Mouse (Mus musculus) erythroblast, embryonic 14.5 days (primary cell): ENCODE data around the gene Comp. TPM values are rescaled to one million over a fixed set of nuclear protein-coding genes. Genes with fewer than 3 reads are reported as not detected.

ENCODE experiments used
- H3K27me3 ChIP-seq: 2 replicates; pipeline ENCODE4 v1.6.1; 2012; ENCODE audit warnings: inconsistent platforms; ENCODE audit not compliant: control insufficient read depth
- H3K36me3 ChIP-seq: 2 replicates; pipeline ENCODE4 v1.6.1; 2012; ENCODE audit warnings: mild to moderate bottlenecking, inconsistent platforms; ENCODE audit not compliant: control insufficient read depth
- H3K4me1 ChIP-seq: 2 replicates; pipeline ENCODE4 v1.6.1; 2012; ENCODE audit warnings: inconsistent platforms; ENCODE audit not compliant: control insufficient read depth
- H3K4me3 ChIP-seq: replicated peaks from 2 replicates; pipeline ENCODE3; 2012; ENCODE audit warnings: moderate library complexity, mild to moderate bottlenecking, inconsistent platforms
- H3K9me3 ChIP-seq: 2 replicates; pipeline ENCODE4 v1.6.1; 2012; ENCODE audit warnings: low read length, inconsistent platforms, mixed read lengths; ENCODE audit not compliant: control insufficient read depth
- GATA1 ChIP-seq: IDR thresholded peaks from 2 replicates; pipeline ENCODE4 v1.6.1; 2012; ENCODE audit warnings: low read length, inconsistent platforms, mixed read lengths
- TAL1 ChIP-seq: IDR thresholded peaks from 3 replicates; pipeline ENCODE4 v1.6.1; 2012; ENCODE audit warnings: low read length, inconsistent platforms, mixed read lengths
- polyA plus RNA-seq: library from polyadenylated mRNA; stranded (reverse); fragments of >175 nt; gene quantifications from 2 replicates; pipeline ENCODE4 v1.2.3, GENCODE M21; 2012

The Comp gene
- polyA plus RNA-seq, 1 experiment: not detected

DNA sequence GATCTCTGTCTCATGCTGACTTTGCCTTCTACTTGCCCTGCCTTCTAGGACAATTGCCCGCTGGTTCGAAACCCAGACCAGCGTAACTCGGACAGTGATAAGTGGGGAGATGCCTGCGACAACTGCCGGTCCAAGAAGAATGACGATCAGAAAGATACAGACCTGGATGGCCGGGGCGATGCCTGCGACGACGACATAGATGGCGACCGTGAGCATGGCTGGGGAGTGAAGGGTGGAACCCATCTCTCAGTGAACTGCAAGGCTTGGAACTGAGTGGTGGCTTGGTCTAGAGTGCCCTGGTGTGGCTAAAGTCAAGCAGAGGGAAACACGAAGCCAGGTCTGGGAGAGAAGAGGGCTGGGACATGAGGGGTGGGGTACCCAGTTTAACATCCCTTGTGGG is 3.7 kb downstream of the Comp start:
- Histone ChIP-seq H3K9me3 (peaks cover 36% of the 10 kb centered on the region), H3K36me3 (no peaks in the 10 kb centered on the region), H3K4me1 (peaks cover 35% of the 10 kb centered on the region), H3K4me3 (no peak overlapping the region), H3K27me3 (peaks cover 89% of the 10 kb centered on the region)
- TF ChIP-seq TAL1 (no peak), GATA1 (no peak)

DNA sequence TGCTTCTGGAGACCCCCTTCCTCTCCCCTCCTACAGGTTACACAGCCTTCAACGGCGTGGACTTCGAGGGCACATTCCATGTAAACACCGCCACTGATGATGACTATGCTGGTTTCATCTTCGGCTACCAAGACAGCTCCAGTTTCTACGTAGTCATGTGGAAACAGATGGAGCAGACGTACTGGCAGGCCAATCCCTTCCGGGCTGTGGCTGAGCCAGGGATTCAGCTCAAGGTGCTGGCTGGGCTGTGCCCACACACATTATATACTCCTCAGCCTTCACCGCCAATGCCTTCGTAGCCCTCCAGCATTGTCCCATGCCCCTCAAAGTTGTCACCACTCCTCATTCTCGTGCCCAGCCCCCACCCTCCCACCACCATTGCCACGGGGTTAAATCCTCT is 6.7 kb downstream of the Comp start:
- H3K4me1 ChIP-seq: peaks cover 21% of the 10 kb centered on the region
- TF ChIP-seq GATA1: no peak
- no peak for TF ChIP-seq TAL1
- no peak overlapping the region for H3K4me3 ChIP-seq
- H3K9me3 ChIP-seq: peaks cover 18% of the 10 kb centered on the region
- peaks cover under 1% of the 10 kb centered on the region; the same call in 1 of the 2 replicates for H3K36me3 ChIP-seq
- peaks cover 59% of the 10 kb centered on the region for H3K27me3 ChIP-seq

DNA sequence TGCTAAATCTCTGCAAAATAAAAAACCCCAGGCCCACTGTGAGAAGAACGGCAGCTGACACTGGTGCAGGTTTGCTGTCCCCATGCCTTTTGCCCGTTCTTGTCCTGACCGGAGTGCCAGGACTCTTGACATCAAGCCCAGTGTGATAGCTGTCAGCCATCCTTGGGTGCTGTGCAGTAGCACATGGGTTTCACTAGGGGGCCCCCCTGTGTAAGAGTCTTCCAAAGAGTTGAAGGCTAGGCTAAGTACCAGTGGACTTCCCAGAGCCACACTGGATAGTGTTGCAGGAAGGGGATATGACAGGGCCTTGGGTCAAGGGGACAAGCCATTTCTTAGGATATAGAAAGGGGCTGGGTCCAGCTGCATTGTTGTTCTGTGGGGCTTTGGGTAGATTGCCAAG is 9.9 kb downstream of the Comp start:
- no peak overlapping the region for H3K4me3 ChIP-seq
- H3K36me3 ChIP-seq: peaks cover 27% of the 10 kb centered on the region
- no peak for TF ChIP-seq TAL1
- H3K4me1 ChIP-seq: peaks cover 3% of the 10 kb centered on the region; the same call in 1 of the 2 replicates
- H3K9me3 ChIP-seq: no peaks in the 10 kb centered on the region
- H3K27me3 ChIP-seq: peaks cover 27% of the 10 kb centered on the region

DNA sequence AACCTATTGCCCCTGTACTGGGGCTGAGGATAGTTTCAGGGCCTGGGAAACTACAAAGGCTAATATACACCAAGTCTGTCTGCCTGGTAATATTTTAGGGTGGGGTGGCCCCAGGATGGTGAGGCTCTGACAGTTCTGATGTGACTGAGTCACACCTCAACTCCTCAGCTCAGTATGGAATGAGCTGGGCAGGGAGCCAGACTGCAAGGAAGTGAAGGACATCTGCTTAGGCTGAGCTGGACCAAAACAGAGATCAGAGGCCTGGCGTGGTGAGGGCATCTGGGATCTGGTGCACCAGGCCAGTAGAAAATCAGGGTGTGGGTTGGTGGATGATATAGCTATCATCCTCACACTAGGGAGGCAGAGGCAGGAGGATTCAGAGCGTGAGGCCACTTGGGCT is 16.3 kb downstream of the Comp start:
- Histone ChIP-seq H3K4me3 (no peak overlapping the region), H3K36me3 (peaks cover 36% of the 10 kb centered on the region), H3K27me3 (no peaks in the 10 kb centered on the region), H3K9me3 (no peaks in the 10 kb centered on the region), H3K4me1 (peaks cover 3% of the 10 kb centered on the region; the same call in 1 of the 2 replicates)
- no peak for TF ChIP-seq GATA1
- no peak for TF ChIP-seq TAL1

DNA sequence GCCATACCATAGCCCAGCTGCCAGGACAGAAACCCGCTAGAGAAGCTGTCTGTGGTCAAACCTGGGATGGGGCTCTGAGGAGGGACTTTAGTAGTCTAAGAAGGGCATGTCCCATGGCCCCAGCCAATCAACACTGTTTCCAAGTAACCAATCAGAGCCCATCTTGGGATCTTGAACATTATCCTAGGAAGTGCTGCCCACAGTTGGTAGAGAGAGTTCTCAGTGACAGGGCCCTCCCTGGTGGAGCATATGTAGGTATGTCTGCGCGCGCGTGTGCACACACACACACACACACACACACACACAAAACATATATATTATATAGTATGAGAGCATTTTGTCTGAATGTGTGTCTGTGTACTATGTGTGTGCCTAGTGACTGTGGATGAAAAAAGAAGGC is 19.7 kb downstream of the Comp start:
- no peak for TF ChIP-seq GATA1
- no peak for TF ChIP-seq TAL1
- H3K36me3 ChIP-seq: peaks cover 11% of the 10 kb centered on the region

DNA sequence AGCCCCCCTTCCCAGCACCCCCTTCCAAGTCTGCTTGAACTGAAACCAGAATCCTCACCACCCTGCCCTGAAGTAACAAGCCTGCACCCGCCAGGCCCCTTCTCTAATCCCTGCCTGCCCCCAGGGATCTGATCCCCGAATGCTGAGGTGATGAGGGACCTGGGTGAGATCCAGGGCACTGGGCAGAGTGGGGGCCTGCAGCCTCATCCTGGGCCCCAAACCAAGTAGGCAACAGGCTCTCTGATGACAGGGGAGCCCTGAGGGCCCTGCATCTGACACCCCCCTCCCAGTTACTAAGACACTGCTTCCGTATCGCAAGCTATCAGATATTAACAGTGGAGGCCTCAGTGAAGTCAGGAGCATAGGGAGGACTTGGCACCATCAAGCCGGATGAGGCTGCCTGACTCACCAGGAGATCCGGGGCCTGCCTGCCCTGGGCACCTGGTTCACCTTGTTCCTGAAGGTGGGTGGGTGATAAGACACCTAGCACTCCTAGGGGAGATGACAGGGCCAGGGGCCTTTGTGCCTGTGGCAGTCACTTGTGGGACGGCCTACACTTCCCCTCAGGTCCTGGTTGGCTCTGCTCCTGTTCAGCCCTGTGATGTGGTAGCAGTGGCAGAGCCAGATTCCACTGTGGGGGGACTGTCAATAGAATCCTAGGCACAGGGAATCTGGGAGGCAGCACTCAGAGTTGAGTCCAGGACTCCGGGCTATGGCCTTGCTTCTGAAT is 21.1 kb downstream of the Comp start:
- Histone ChIP-seq H3K27me3 (no peaks in the 10 kb centered on the region), H3K4me1 (no peaks in the 10 kb centered on the region), H3K9me3 (no peaks in the 10 kb centered on the region), H3K4me3 (no peak overlapping the region), H3K36me3 (peaks cover 9% of the 10 kb centered on the region)
- TF ChIP-seq GATA1 (no peak), TAL1 (no peak)

More for the DNA sequence above, 19.7 kb downstream of the Comp start:
- Histone ChIP-seq H3K4me3 (no peak overlapping the region), H3K4me1 (no peaks in the 10 kb centered on the region), H3K27me3 (no peaks in the 10 kb centered on the region), H3K9me3 (no peaks in the 10 kb centered on the region)

DNA sequence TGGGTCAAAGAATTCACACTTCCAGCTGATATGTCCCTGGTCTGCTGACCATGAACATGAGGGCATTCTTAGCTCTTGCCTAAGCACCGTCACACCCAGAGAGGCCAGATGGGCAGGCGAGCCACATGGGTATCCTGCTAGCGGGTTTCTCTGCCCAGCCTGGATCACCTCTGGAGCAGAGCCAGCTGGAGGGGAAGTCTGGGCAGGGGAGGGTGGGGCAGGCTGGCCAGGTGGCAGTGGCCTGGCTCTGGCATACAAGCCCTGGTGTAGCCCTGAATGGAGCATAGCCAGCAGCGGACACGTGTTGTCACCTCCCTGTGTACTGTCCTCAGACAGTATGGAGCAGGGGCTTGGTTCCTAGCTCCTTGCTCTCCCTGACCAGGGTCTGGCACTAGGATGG is 22.3 kb downstream of the Comp start:
- Histone ChIP-seq H3K9me3 (no peaks in the 10 kb centered on the region), H3K36me3 (peaks cover 11% of the 10 kb centered on the region), H3K4me3 (no peak overlapping the region), H3K27me3 (no peaks in the 10 kb centered on the region), H3K4me1 (no peaks in the 10 kb centered on the region)
- TF ChIP-seq GATA1 (no peak), TAL1 (no peak)

DNA sequence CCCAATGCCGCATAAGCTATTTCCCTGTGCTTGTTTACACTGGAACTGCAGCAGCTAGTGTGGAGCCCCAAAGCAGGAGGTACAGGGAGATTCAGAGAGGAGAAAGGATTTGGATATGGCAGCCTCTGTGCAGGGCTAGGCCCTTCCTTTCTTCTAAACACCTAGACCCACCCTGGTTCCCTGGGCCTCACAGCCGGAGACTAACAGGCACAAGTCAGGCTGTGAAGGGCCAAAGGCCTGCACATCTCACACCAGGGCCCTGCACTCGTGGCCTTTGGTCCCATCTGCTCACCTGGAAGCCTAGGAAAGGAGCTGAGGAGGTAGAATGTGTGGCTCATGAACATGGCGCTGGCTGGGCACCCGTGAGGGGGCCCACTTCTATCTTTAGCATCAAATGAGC is 22.8 kb downstream of the Comp start:
- H3K4me3 ChIP-seq: no peak overlapping the region
- H3K4me1 ChIP-seq: no peaks in the 10 kb centered on the region
- TF ChIP-seq TAL1: no peak
- no peak for TF ChIP-seq GATA1
- peaks cover 8% of the 10 kb centered on the region for H3K36me3 ChIP-seq
- no peaks in the 10 kb centered on the region for H3K27me3 ChIP-seq
- H3K9me3 ChIP-seq: no peaks in the 10 kb centered on the region

DNA sequence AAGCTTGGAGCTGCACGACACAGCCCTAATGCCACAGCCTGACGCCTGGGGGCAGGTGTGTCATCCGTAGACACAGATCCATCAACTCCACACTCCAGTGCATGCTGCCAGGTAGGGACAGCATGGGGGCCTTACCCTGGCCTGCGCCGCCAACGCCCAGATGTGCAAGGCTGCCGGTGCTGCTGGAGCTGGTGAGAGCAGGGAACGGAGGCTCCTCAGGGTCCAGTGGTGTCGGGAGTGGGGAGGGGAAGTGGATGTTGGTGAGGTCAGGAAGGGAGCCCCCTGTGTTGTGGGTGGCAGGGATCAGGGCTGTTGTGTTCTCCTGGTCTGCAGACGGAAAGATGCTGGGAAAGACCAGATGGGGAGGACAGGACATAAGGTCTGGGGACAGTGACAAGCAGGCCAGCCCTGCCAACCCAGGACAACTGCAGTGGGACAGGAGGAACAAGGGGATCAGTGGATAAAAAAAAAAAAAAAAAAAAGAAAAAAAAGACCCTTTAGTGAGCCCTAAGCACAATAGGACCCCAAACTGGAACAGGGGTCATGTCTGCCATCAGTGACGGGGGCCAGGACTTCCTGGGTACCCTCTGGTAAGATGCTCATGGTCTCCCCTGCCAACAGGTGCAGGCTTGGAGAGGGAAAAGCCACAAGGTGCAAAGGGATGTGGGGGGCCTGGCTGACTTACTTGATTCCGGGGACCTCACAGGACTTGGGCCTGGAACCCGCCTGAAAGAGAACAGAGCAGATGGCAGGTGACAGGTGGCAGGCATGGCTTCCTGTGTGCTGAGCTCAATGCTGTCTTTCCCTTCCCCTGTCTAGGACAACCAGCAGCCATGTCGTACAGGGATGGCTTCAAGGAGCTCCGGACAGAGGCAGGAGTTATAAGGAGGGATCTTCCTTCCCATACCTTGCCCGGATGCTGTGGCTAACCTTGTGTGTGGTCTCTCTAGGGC is 24.5 kb downstream of the Comp start:
- peaks cover 8% of the 10 kb centered on the region for H3K36me3 ChIP-seq
- TF ChIP-seq TAL1 (no peak), GATA1 (no peak)
- no peaks in the 10 kb centered on the region for H3K27me3 ChIP-seq
- no peaks in the 10 kb centered on the region for H3K4me1 ChIP-seq
- no peak overlapping the region for H3K4me3 ChIP-seq
- no peaks in the 10 kb centered on the region for H3K9me3 ChIP-seq
